Mouse (Mus musculus) heart, adult 2 months (tissue): ENCODE results near the gene Agbl3. TPM values are rescaled to one million over a fixed set of nuclear protein-coding genes. Genes with fewer than 3 reads are reported as not detected.
A peak's percentile ranks its signal among the peaks of the same experiment; 100 is the strongest.

ENCODE experiments used
- DNase-seq, 2 experiments: peaks; one replicate each; pipeline ENCODE4 v3.0.0; 2021
- H3K27ac ChIP-seq: fragments of 200-600 bp; 2 replicates; pipeline ENCODE4 v1.8.1; 2022
- H3K27me3 ChIP-seq: fragments of 200-500 bp; 2 replicates; pipeline ENCODE4 v1.6.1; 2012; ENCODE audit warnings: mild to moderate bottlenecking, low read length, inconsistent platforms, mixed read lengths; ENCODE audit not compliant: control insufficient read depth, insufficient read depth
- H3K36me3 ChIP-seq: fragments of 200-500 bp; 2 replicates; pipeline ENCODE4 v1.6.1; 2012; ENCODE audit warnings: low read length, inconsistent platforms; ENCODE audit not compliant: control insufficient read depth, insufficient read depth
- H3K4me1 ChIP-seq: fragments of 200-500 bp; 2 replicates; pipeline ENCODE4 v1.6.1; 2011; ENCODE audit warnings: low read length; ENCODE audit not compliant: control insufficient read depth, insufficient read depth
- H3K4me3 ChIP-seq: fragments of 200-600 bp; 2 replicates; pipeline ENCODE4 v1.8.1; 2022
- H3K79me2 ChIP-seq: fragments of 200-500 bp; replicated peaks from 2 replicates; pipeline ENCODE4 v1.6.1; 2012; ENCODE audit warnings: mild to moderate bottlenecking, inconsistent platforms, low read length, moderate library complexity, mixed read lengths; ENCODE audit not compliant: control insufficient read depth, insufficient read depth
- H3K9ac ChIP-seq: fragments of 200-500 bp; 2 replicates; pipeline ENCODE4 v1.6.1; 2012; ENCODE audit warnings: low read depth, mild to moderate bottlenecking, control low read depth, inconsistent platforms, low read length, mixed read lengths
- CTCF ChIP-seq: fragments of 200-600 bp; IDR thresholded peaks from 2 replicates; pipeline ENCODE4 v1.8.1; 2022; ENCODE audit warnings: antibody characterized with exemption, mild to moderate bottlenecking, moderate library complexity
- EP300 ChIP-seq: fragments of 200-500 bp; IDR thresholded peaks from 2 replicates; pipeline ENCODE4 v1.6.1; 2011; ENCODE audit warnings: low read depth, low read length, control low read depth; ENCODE audit not compliant: insufficient read depth
- POLR2A ChIP-seq: fragments of 200-500 bp; IDR thresholded peaks from 2 replicates; pipeline ENCODE4 v1.6.1; 2011; ENCODE audit warnings: mild to moderate bottlenecking, low read depth, low read length, control low read depth; ENCODE audit not compliant: insufficient read depth
- WGBS: fragments of 180-500 bp; shearing (Covaris S2); methylation state at CpG from one replicate; pipeline ENCODE4 v1.1.7; 2018; 5-methylcytosine and 5-hydroxymethylcytosine counted together
- intact Hi-C: fragments of 180-260 bp; cut with DNase I; formaldehyde crosslinking; loops from one replicate; pipeline ENCODE4 v1.15.1; 2025
- polyA plus RNA-seq: library from polyadenylated mRNA; depleted of rRNA; stranded (reverse); fragments of >200 nt; gene quantifications from 2 replicates; pipeline ENCODE4 v1.2.3, GENCODE M21; 2012
- total RNA-seq, 2 experiments: library from RNA; stranded (reverse); gene quantifications; 2 replicates each; pipeline ENCODE4 v1.2.3; 2021

The Agbl3 gene
- total and polyA plus RNA-seq, 3 experiments, result 2.5 to 3.7 (median 2.6) TPM

DNA sequence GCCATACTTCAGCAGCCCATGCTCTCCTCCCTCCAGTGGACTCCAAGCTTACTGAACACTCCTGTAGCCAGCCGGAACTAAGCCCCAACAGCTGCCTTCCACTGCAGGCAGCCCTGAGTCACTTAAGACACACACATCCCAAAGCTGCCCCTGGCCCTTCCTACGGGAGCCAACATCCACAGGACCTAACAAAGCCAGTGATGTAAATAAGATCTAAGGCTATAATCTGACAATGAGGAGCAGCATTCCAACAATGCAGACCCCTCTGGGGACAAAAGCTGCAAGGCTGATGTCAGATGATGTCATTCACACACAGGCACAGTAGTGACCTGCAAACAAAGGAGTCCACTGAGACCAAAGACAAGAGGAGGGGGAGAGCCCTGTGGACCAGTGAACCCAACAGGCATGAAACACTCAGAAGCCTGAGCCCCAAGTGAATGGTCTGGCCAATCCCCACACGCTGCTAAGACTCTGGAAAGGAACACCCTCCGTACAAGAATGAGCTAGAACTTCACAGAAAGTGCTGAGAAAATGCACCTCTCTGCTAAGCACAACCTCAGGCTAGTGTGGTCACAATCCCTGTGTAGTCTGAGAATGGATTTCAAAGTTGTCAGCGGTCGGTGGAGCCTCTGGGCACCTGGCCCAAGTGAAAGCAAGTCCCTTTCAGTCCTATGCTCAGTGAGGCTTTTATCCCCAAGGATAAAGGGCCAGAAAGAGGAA is 107.1 kb downstream of the Agbl3 start:
- WGBS, result 70% methylated on average over 6 of the region's 6 CpGs
- no peak overlapping the region for H3K27ac ChIP-seq
- H3K27me3 ChIP-seq, result no peaks in the 10 kb centered on the region
- no peak for DNase-seq
- intact Hi-C loops, result no loop called here
- H3K36me3 ChIP-seq, result no peaks in the 10 kb centered on the region
- no peaks in the 10 kb centered on the region for H3K79me2 ChIP-seq
- TF ChIP-seq CTCF, result no peak
- H3K4me3 ChIP-seq, result no peak overlapping the region
- no peaks in the 10 kb centered on the region for H3K4me1 ChIP-seq
- no peak overlapping the region for H3K9ac ChIP-seq

DNA sequence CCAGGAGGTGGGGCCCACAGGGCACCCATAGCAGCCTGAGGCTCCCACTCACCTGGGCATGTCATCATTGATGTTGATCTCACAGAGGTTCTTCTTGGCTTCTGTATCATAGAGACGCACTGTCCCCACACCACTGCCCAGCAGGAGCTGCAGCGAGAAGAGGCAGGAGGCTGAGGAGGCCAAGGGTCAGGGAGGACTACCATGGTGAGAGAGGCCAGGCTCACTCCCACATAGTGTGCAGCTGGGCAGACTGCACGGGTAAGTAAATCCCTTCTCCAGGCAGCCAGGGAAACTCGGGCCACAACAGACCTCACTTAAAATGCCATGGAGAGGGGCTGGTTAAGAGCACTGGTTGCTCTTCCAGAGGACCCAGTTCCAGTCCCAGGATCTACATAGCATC is 109.0 kb downstream of the Agbl3 start:
- no peaks in the 10 kb centered on the region for H3K36me3 ChIP-seq
- WGBS, result 73% methylated on average over 4 of the region's 4 CpGs

DNA sequence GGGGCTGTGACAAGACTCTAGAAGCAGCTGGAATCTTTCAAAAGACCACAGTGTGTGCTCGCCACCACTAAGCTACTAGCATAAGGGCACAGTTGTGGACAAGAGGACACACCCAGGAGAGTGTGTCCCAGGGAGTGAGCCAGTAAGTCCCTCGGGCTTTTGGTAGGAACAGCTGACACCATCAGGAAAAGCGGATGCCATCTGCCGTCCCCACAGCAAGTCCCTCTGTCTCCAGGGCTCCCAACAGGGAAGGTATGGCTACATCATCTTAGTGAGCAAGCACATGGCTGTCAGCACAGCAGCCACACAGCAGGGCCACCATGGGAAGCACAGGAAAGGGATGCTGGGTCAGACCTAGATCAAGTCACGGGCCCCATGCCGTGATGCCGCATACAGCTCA is 115.3 kb downstream of the Agbl3 start:
- Histone ChIP-seq H3K79me2 (no peaks in the 10 kb centered on the region), H3K9ac (no peak overlapping the region)
- intact Hi-C loops, result no loop called here

More for the DNA sequence above, 109.0 kb downstream of the Agbl3 start:
- H3K27ac ChIP-seq, result no peak overlapping the region
- H3K79me2 ChIP-seq, result no peaks in the 10 kb centered on the region
- TF ChIP-seq EP300, result no peak
- intact Hi-C loops, result no loop called here
- DNase-seq, result no peak
- H3K4me1 ChIP-seq, result no peaks in the 10 kb centered on the region
- no peak overlapping the region for H3K4me3 ChIP-seq
- no peaks in the 10 kb centered on the region for H3K27me3 ChIP-seq
- no peak overlapping the region for H3K9ac ChIP-seq

DNA sequence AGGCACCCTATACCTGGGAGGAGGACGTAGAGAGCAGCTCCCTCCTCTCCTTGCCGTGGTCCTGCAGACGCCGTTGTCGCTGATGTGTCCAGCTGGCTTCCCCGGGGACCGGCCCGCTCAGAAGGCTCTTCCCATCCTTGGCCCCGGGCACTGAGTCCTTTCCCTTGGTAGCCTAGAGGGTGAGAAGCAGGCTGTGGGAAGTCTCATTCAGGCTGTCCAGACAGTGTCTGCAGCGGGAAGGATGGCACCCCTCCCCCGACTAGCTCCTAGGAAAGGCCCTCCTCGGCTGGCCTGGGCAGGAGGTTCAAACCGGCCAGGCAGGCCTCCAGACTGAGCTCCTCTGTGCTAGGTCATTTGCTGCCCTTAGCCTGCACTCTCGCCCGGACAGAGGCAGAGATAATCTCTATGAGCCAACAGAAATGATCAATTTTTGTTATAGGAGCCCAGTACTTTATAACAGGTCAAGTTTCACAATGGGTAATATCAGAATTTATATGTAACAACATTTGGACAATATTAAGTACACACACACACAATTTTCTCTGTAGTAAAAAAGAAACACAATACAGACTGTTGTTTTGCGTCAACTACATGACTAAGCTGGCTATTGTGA is 116.0 kb downstream of the Agbl3 start:
- intact Hi-C loops, result no loop called here
- no peak overlapping the region for H3K9ac ChIP-seq
- 65% methylated on average over 16 of the region's 16 CpGs for WGBS
- H3K27ac ChIP-seq, result no peak overlapping the region
- TF ChIP-seq CTCF, result no peak
- no peak for TF ChIP-seq POLR2A
- no peak for TF ChIP-seq EP300
- no peaks in the 10 kb centered on the region for H3K79me2 ChIP-seq
- no peak overlapping the region for H3K4me3 ChIP-seq
- DNase-seq, result no peak
- no peaks in the 10 kb centered on the region for H3K4me1 ChIP-seq
- no peaks in the 10 kb centered on the region for H3K27me3 ChIP-seq
- no peaks in the 10 kb centered on the region for H3K36me3 ChIP-seq

More for the DNA sequence above, 115.3 kb downstream of the Agbl3 start:
- Histone ChIP-seq H3K36me3 (no peaks in the 10 kb centered on the region), H3K4me1 (no peaks in the 10 kb centered on the region), H3K27me3 (no peaks in the 10 kb centered on the region), H3K4me3 (no peak overlapping the region), H3K27ac (no peak overlapping the region)
- DNase-seq, result no peak
- 85% methylated on average over 7 of the region's 7 CpGs for WGBS
- no peak for TF ChIP-seq POLR2A
- no peak for TF ChIP-seq EP300
- TF ChIP-seq CTCF, result no peak

DNA sequence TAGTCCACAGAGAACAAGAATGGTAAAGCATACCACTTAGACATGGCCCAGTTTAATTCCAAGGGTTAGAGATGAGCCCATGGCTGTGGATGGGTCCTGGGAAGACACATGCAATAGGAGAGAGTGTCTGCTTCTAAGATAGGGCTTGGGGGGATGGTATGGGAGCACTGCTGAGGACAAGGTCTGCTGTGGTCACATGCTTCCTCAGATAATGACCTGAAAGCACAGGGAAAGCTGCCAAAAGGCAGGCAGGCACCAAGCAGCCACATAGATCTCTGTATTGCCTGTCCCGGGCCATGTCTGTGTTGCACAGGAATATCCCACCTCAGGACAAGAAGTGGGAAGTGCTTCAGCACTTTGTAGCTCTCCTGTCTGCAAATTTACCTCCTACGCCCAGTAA is 118.9 kb downstream of the Agbl3 start:
- TF ChIP-seq CTCF (no peak), EP300 (no peak), POLR2A (no peak)
- H3K4me1 ChIP-seq, result peaks cover 2% of the 10 kb centered on the region; the same call in 1 of the 2 replicates
- H3K27me3 ChIP-seq, result no peaks in the 10 kb centered on the region
- DNase-seq, result peak in 1 of 2 experiments; percentile 28
- intact Hi-C loops, result no loop called here
- H3K36me3 ChIP-seq, result no peaks in the 10 kb centered on the region
- no peak overlapping the region for H3K27ac ChIP-seq
- H3K9ac ChIP-seq, result no peak overlapping the region
- 43% methylated on average over 2 of the region's 2 CpGs for WGBS
- H3K79me2 ChIP-seq, result no peaks in the 10 kb centered on the region
- H3K4me3 ChIP-seq, result no peak overlapping the region

DNA sequence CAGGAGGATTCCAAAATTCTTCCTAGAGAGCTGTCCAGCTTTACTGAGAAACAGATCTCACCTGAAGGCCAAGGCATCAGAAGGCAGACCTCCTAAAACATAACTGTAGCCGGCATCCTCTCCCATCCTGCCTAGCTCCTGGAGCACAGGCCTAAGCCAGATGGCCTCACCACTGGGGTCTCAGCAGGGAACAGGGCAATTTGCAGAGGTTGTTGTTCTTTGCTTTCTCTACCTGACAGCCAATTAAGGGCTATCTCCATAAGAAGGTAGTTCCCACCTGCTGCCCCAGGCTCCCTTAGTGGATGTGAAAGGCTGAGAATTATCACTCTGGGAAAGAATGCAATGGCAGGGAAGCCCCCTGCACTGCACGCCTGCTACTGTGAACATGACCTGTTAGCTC is 120.8 kb downstream of the Agbl3 start:
- no peak overlapping the region; the same call in 1 of the 2 replicates for H3K9ac ChIP-seq
- H3K4me3 ChIP-seq, result no peak overlapping the region
- TF ChIP-seq EP300, result no peak
- no peak for TF ChIP-seq POLR2A
- no peak for TF ChIP-seq CTCF
- H3K4me1 ChIP-seq, result peaks cover 2% of the 10 kb centered on the region; the same call in 1 of the 2 replicates
- H3K36me3 ChIP-seq, result no peaks in the 10 kb centered on the region
- H3K79me2 ChIP-seq, result no peaks in the 10 kb centered on the region
- WGBS, result 87% methylated on average over 2 of the region's 2 CpGs
- no peaks in the 10 kb centered on the region for H3K27me3 ChIP-seq
- H3K27ac ChIP-seq, result no peak overlapping the region
- intact Hi-C loops, result no loop called here
- DNase-seq, result no peak
